Mouse (Mus musculus): ENCODE measurements around the gene Gsdma3. TPM values are rescaled to one million over a fixed set of nuclear protein-coding genes. Genes with fewer than 3 reads are reported as not detected.
A peak's percentile ranks its signal among the peaks of the same experiment; 100 is the strongest.
"Not testable (repeated sequence)": the region's sequence is repeated elsewhere in the genome, so short reads cannot be mapped to it uniquely, and the experiment has no call there.

Gene Gsdma3
- total RNA-seq, 2 experiments from 2014 or later, result 0.25 TPM; not detected in 1

- DNase-seq, result no peak
Measured at GRCm38 (mm10) chr11:98671284-98671815, 45.2 kb downstream of the Gsdma3 start.

- DNase-seq, result no peak
Measured at GRCm38 (mm10) chr11:98671857-98672256, 45.7 kb downstream of the Gsdma3 start.

GRCm38 (mm10) chr11:98672482-98672881 is 46.3 kb downstream of the Gsdma3 start:
- no peak for DNase-seq

GRCm38 (mm10) chr11:98673136-98673535 is 47.0 kb downstream of the Gsdma3 start:
- not testable (repeated sequence) for DNase-seq

- no peak for DNase-seq
Measured at GRCm38 (mm10) chr11:98675829-98676363, 49.7 kb downstream of the Gsdma3 start.

- DNase-seq, result no peak
Measured at GRCm38 (mm10) chr11:98680023-98680422, 53.9 kb downstream of the Gsdma3 start.

- DNase-seq, result not testable (repeated sequence)
Measured at GRCm38 (mm10) chr11:98680595-98680994, 54.4 kb downstream of the Gsdma3 start.

- DNase-seq, result no peak
Measured at GRCm38 (mm10) chr11:98681186-98681585, 55.0 kb downstream of the Gsdma3 start.

GRCm38 (mm10) chr11:98681786-98682745 is 55.9 kb downstream of the Gsdma3 start, which contains the start of gene Psmd3:
Gene Psmd3 (plus strand): TSS chr11:98682554.
- peak; percentile 98 to 99 for DNase-seq

GRCm38 (mm10) chr11:98682811-98683210 is 56.7 kb downstream of the Gsdma3 start:
- DNase-seq, result no peak

- no peak for DNase-seq
Measured at GRCm38 (mm10) chr11:98685642-98686041, 59.5 kb downstream of the Gsdma3 start.

- DNase-seq, result no peak
Measured at GRCm38 (mm10) chr11:98686976-98687375, 60.8 kb downstream of the Gsdma3 start.

Other genes with a start within 250 kb of the Gsdma3 start
- 1 to 10 TPM in 1 of 2 experiments, under 1 TPM in 1; 0.83 to 1.4 TPM for gene Tcap, start 242.5 kb upstream of the Gsdma3 start, total RNA-seq (2021)
- gene Pnmt, start 239.9 kb upstream of the Gsdma3 start, total RNA-seq (2021), result not detected
- 1 to 10 TPM; 8.3 to 8.4 TPM for gene Pgap3, start 225.9 kb upstream of the Gsdma3 start, total RNA-seq (2021)
- gene Erbb2, start 213.9 kb upstream of the Gsdma3 start, total RNA-seq (2021), result 1 to 10 TPM; 1.6 to 2.1 TPM
- 10 to 100 TPM; 97.9 to 99.2 TPM for gene Mien1, start 187.4 kb upstream of the Gsdma3 start, total RNA-seq (2021)
- gene Grb7, start 180.0 kb upstream of the Gsdma3 start, total RNA-seq (2021), result 1 to 10 TPM; 1.4 to 2.1 TPM
- not detected for gene Ikzf3, start 80.3 kb upstream of the Gsdma3 start, total RNA-seq (2021)
- gene Zpbp2, start 75.3 kb upstream of the Gsdma3 start, total RNA-seq (2021), result not detected
- gene Ormdl3, start 39.0 kb upstream of the Gsdma3 start, total RNA-seq (2021), result 10 to 100 TPM; 55.7 to 61.4 TPM
- gene Lrrc3c, start 28.1 kb upstream of the Gsdma3 start, total RNA-seq (2021), result not detected
- gene Gm12355, start 699 bp upstream of the Gsdma3 start, total RNA-seq (2021), result 10 to 100 TPM; 12.8 to 16.2 TPM
- gene Gsdma2, start 20.4 kb downstream of the Gsdma3 start, total RNA-seq (2021), result not detected
- not detected for gene Gsdma, start 38.0 kb downstream of the Gsdma3 start, total RNA-seq (2021)
- 100 to 1,000 TPM; 125 to 126 TPM for gene Psmd3, start 56.2 kb downstream of the Gsdma3 start, total RNA-seq (2021)
- gene Csf3, start 74.9 kb downstream of the Gsdma3 start, total RNA-seq (2021), result not detected
- gene Med24, start 103.1 kb downstream of the Gsdma3 start, total RNA-seq (2021), result 100 to 1,000 TPM; 127 to 140 TPM
- 100 to 1,000 TPM; 956 to 985 TPM for gene Thra, start 114.3 kb downstream of the Gsdma3 start, total RNA-seq (2021)
- gene Nr1d1, start 149.0 kb downstream of the Gsdma3 start, total RNA-seq (2021), result 10 to 100 TPM; 59.1 to 78.4 TPM
- gene Msl1, start 169.2 kb downstream of the Gsdma3 start, total RNA-seq (2021), result 100 to 1,000 TPM; 185 to 187 TPM
- 10 to 100 TPM; 52.2 to 61.2 TPM for gene Casc3, start 178.5 kb downstream of the Gsdma3 start, total RNA-seq (2021)
- gene Rapgefl1, start 210.4 kb downstream of the Gsdma3 start, total RNA-seq (2021), result 100 to 1,000 TPM; 204 to 218 TPM
- 10 to 100 TPM; 67.3 to 72.9 TPM for gene Wipf2, start 237.3 kb downstream of the Gsdma3 start, total RNA-seq (2021)